13 mouse cellular contexts compared by ENCODE assay signal in genomic region chr2:4421757-4422156, GRCm38 (mm10).
A peak's percentile ranks its signal among the peaks of the same experiment; 100 is the strongest.
DNase-seq lines count a peak whose midpoint lies in the region; ATAC-seq lines count a peak whose summit lies in the region.
"Had no signal": no experiment of that assay in that cellular context is flagged by ENCODE, and none has a peak within 500 bp of the region (broad histone marks: within the 10 kb centered on the region; RNA-seq: fewer than 3 reads in every experiment).

No protein-coding gene starts in this region.

- 19% methylated on average over 2 of the region's 2 CpGs for WGBS in heart, embryonic 10.5 days
- 76% methylated on average over 2 of the region's 2 CpGs for WGBS in midbrain, embryonic 13.5 days

- H3K27ac ChIP-seq in heart, embryonic 10.5 days, result peak overlapping the region; percentile 70
- H3K27ac ChIP-seq in midbrain, embryonic 13.5 days, result no peak overlapping the region
- H3K27ac ChIP-seq: liver, embryonic 12.5 days had no signal

- H3K27me3 ChIP-seq in heart, embryonic 10.5 days (ENCODE audit: insufficient read depth, poor library complexity, severe bottlenecking), result no peaks in the 10 kb centered on the region
- no peaks in the 10 kb centered on the region for H3K27me3 ChIP-seq in midbrain, embryonic 13.5 days
- H3K27me3 ChIP-seq: liver, embryonic 12.5 days had no signal

- H3K4me3 ChIP-seq in heart, embryonic 10.5 days, result no peak overlapping the region
- H3K4me3 ChIP-seq in midbrain, embryonic 13.5 days (replicated peaks), result no peak overlapping the region
- H3K4me3 ChIP-seq: liver, embryonic 12.5 days had no signal

- H3K4me1 ChIP-seq in heart, embryonic 10.5 days, result peaks cover 17% of the 10 kb centered on the region
- peaks cover 20% of the 10 kb centered on the region for H3K4me1 ChIP-seq in midbrain, embryonic 13.5 days (replicated peaks)
- H3K4me1 ChIP-seq: liver, embryonic 12.5 days had no signal

- H3K4me2 ChIP-seq in midbrain, embryonic 13.5 days (replicated peaks), result no peak overlapping the region
- H3K4me2 ChIP-seq: liver, embryonic 12.5 days had no signal

- no peak overlapping the region for H3K9ac ChIP-seq in midbrain, embryonic 13.5 days (replicated peaks)
- H3K9ac ChIP-seq: liver, embryonic 12.5 days had no signal

- intact Hi-C loops in left cerebral cortex, postnatal 25 days (cut with DNase I), result no loop called here

- ATAC-seq in midbrain, embryonic 13.5 days, result no peak
- ATAC-seq: liver, embryonic 12.5 days had no signal

- no peaks in the 10 kb centered on the region for H3K9me3 ChIP-seq in heart, embryonic 10.5 days
- no peaks in the 10 kb centered on the region for H3K9me3 ChIP-seq in midbrain, embryonic 13.5 days
- H3K9me3 ChIP-seq: G1E; liver, embryonic 12.5 days had no signal

- peaks cover 3% of the 10 kb centered on the region; the same call in 1 of the 2 replicates for H3K36me3 ChIP-seq in heart, embryonic 10.5 days
- no peaks in the 10 kb centered on the region for H3K36me3 ChIP-seq in midbrain, embryonic 13.5 days
- H3K36me3 ChIP-seq: G1E; liver, embryonic 12.5 days had no signal

- DNase-seq in 3134 (ENCODE audit: extremely low read depth, insufficient read length, low spot score) (peak; percentile 70), NIH3T3 (ENCODE audit: low read depth) (peak; percentile 84)
- DNase-seq in heart, embryonic 10.5 days (ENCODE audit: low spot score), result no peak
- DNase-seq in kidney, postnatal 36 days, result peak; percentile 30 to 54
- no peak for DNase-seq in left cerebral cortex, postnatal 25 days (ENCODE audit: low spot score in 2 of 2)
- no peak for DNase-seq in urinary bladder, postnatal 25 days (ENCODE audit: low spot score)
- DNase-seq in right cerebral cortex, postnatal 25 days, result no peak
- DNase-seq: adrenal gland, postnatal 14 days; cerebellum, postnatal 14 days; thymus, postnatal 25 days had no signal

Comparison
In these comparisons a context has a peak if more than half of its experiments do, and no peak if none do; other contexts are left out.
1. DNase-seq: peak in 3134 (single experiment), NIH3T3 (single experiment) and kidney, postnatal 36 days (2 of 2); none in heart, embryonic 10.5 days (single experiment), left cerebral cortex, postnatal 25 days (0 of 2), urinary bladder, postnatal 25 days (single experiment) and right cerebral cortex, postnatal 25 days (single experiment).